Mouse (Mus musculus) frontal cortex, postnatal 36 days (tissue): ENCODE measurements around the gene Cda.

Source experiments
- DNase-seq, 2 experiments: peaks; one replicate each; pipeline ENCODE4 v3.0.0; 2022; ENCODE audit warnings: low spot score in 2 of 2

Cda gene

GRCm38 (mm10) chr4:138368498-138369260 is 887 bp upstream of the Cda start:
- DNase-seq = no peak

DNA sequence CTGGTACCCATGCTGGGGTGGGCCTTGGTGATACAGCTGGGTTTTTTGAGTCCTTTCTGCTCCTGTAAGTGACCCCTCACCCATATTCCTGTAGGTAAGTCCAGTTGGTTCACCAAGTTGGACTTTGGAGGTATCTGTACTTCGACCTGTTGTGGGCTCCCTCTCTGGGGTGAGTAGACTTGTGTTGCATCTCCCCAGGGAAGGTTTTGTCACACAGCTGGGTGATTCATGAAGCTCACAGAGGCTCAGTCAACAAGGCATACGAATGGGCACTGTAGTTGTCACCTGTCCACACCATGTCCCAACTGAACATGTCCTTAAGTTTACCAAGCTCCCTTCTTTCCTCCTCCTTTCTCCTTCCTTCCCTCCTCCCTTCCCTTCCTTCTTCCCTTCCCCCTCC is 1.2 kb downstream of the Cda start:
- DNase-seq = no peak

GRCm38 (mm10) chr4:138363511-138363910 is 4.3 kb downstream of the Cda start:
- DNase-seq = no peak

DNA sequence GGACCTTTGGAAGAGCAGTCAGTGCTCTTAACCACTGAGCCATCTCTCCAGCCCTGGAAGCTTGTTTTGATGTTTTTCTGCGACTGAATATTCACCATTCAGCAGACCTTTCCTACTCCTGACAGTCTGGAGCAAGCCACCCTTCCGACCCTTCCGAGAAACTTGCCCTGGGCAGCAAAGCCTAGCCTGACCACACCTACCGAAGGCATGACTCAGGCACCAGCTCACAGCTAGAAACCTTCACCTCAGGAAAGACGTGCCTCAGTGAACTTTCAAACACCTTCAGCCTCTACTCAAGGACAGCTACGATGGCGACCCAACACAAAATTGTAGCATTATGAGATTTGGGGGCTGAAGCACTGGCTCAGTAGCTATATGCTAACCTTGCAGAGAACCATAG is 4.9 kb downstream of the Cda start:
- no peak for DNase-seq

DNA sequence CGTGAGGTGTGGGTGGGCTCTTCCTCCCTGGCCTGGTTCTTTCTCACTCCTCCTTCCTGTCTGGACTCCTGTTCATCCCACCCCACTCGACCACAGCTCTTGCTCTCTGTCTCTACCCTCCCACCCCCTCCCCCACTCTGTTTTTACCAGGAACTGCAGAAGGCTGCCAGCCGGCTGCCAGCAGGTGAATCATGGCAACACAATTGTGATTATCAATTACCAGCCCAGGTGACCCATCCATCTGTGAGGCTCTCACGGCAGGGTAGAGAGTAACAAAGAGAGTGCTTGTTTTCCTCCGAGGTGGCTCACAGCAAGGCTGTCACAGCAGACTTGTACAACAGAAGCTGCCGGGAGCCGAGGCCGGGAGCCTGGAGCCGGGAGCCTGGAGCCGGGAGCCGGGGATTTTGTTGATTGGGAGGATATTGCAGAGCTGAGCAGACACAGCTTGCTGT is 6.4 kb downstream of the Cda start:
- DNase-seq = no peak

GRCm38 (mm10) chr4:138358176-138358575 is 9.6 kb downstream of the Cda start:
- DNase-seq = no peak

- no peak for DNase-seq
Measured at GRCm38 (mm10) chr4:138356551-138356950, 11.2 kb downstream of the Cda start.

GRCm38 (mm10) chr4:138356141-138356540 is 11.7 kb downstream of the Cda start:
- DNase-seq = no peak

DNA sequence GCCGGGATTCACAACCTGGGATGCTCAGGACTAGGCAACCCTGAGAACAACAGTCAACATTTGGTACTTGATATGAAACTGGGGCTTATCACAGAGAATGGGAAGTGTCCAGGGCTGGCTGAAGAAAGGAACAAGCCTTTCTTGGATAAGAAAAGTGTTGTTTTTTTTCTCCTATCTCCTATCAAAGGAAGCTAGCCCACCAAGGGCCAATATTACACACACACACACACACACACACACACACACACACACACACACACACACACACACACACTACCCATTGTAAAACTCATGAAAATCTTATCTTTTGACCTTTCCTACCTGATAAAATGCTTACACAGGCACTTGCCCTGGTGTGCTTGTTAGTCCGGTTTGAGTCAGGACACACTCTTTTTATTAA is 12.3 kb downstream of the Cda start:
- DNase-seq = no peak

DNA sequence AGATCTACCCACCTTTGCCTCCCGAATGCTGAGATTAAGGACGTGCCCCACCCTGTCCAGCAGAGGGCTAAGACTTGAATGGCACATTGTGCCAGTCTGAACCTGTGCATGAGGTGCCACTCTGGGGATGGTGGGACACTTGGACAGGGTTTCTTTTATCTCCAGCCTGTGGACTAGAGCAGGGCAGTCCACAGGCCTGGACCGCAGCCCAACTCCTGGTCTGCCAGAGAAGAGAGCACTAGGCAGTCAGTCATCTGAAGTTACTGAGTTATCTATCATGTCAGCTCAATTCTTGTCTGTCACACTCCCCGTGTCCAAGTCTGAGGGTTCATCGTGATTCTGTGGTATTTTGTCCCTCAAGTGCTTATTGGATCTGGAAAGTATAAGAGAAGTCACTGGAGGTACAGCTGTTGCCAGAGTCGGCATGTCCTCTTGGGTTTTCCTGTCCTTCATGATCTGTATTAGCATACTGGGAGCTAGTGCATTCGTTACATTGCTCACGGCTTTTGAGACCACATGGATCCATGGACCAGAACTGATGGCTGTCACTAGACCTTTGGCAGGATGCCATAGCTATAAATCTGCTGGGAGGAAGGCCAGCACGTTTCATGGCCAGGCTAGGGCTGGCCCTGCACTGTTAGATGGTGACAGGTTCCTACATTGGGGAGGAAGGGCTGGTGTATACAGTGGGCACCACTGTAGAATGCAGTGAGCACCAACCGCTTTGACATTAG is 14.2 kb downstream of the Cda start:
- DNase-seq = no peak

- DNase-seq = no peak
Measured at GRCm38 (mm10) chr4:138352692-138353091, 15.1 kb downstream of the Cda start.

DNA sequence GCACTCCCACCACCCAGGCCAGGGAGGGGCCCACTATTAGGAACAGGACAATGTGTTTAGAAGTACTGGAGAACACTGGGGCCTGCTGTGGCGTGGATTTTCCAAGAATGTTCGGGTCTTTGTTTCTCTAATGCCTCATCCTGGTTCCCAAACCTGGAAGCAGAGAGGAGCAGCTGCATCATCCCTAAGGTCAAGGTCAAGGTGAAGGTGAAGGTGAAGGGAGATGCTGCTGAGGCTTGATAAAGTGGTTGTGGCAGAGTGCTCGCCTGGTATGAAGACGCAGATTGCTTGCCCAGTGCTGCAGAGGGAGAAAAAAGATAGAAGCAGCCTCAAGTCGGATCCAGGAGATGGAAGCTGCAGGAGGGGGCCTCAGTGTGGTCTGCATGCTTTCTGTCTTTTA is 16.0 kb downstream of the Cda start:
- no peak for DNase-seq

GRCm38 (mm10) chr4:138348716-138349115 is 19.1 kb downstream of the Cda start:
- DNase-seq = no peak

DNA sequence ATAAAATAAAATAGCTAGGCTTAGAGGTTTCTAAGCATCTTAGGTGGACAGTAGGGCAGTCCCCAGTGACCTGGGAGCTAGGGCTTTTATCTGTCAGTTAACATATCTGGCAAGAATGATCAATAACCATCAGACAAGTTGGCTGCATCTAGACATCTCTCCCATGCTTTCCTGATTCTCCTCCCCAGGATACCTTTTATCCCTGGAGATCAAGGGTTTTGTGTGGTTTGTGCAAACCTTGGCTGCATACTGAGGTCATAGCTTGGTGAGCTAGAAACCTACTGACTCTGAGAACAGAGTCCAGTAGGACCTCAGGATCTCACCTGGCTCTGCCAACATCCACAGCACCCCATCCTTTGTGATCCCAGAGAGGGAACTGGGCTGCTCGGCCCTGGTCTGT is 20.5 kb downstream of the Cda start:
- DNase-seq = no peak

DNA sequence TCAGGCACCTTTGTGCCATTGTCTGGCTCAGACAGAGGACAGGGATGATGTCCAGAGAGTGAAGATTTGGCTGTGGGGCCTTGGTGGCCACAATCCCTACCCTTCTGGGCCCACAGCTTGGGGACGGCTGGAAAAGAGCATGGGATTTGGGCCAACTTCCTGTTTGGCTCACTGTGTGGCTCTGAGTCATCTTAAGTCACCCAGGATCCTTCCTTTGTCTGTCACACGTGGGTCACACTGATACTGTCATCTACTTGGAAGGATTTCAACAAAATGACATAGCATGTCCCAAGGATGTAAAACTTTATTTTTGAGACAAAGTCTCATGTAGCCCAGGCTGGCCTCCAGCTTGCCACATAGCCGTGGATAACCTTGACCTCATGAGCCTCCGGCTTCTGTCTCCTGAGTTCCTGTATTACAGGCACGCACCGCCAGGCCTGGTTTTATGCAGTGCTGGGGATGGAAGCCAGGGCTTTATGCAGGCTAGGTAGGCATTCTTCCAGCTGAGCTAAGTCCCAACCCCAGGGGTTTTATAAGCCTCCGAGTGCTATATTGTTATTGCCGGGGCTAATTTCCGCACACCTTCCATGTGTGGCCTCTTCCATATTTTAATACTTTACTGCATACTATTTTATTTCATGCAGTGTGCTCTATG is 22.8 kb downstream of the Cda start:
- DNase-seq = no peak

DNA sequence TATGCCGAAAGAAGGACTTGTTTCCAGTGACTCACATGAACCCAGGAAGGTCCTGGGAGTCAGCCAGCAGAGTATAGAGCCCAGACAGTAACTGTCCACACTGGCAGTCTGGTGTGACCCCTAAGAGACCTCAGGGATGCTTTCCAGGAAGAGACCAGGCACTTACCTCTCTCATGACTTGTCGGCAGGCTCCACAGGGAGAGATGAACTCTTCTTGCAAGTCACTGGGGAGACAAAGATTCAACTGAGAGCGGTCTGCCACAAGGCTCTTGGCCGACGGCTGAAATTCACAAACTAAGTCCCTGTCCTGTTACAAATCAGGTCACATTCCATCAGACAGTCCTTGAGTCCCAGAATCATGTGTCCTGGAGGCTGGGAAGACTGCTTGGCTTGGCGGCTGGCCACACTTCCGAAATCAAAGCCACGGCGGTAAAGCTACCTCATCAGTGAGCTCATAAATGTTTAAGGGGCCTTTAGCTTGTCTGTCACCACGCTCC is 24.4 kb downstream of the Cda start:
- DNase-seq = no peak

DNA sequence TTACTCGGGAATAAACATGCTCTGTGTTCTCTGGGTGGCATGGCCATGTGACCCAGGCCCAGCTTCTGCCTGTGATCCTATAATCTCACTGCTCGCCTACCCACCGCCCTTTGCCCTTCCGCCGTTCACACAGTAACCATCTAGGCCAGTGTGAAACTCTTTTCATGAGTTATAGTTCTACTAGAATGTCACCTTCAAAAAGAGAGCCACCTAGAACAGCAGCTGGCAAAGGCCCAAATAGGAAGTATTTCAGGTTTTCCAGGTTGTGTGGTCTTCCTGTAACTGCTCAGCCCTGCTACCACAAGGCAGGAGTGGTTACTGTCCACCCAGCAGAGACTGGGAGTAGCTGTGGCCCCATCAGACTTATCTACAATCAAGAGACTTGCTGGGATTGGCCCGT is 25.0 kb downstream of the Cda start:
- DNase-seq = no peak

DNA sequence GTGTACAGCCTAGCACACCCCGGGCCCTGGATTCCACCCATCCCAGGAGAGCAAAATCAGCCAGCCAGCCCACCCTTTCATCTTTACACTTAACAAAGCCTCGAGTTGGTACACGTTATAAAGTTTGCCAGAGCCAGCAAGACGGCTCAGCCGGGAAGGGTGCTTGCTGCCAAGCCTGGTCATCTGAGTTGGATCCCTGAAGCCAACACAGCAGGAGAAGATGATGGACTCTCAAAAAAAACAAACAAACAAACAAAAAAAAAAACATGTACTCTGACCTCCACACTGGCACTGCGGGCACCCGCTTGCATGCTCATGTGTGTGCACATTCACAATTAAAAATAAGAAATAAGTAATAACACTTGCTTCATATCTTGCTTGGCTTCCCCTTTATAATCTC is 25.7 kb downstream of the Cda start:
- no peak for DNase-seq

DNA sequence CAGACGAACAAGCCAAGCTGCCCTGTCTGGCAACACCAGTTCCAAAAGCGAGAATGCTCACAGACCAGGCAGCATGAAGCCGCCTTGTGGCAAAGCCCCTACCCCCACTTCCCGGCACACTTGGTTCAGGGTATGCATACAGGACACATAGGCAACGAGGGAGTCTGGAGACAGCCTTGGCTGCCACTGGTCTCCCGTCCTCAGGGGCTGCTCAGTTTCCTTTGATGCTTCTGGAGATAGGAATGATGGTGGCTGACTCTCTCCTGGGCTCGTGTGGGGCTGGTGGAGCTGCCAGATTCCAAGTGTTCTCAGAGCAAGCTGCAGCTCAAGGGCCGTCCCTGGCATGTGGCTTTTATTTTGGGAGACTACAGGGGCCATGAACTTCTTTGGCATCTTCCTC is 26.4 kb downstream of the Cda start:
- DNase-seq = no peak

DNA sequence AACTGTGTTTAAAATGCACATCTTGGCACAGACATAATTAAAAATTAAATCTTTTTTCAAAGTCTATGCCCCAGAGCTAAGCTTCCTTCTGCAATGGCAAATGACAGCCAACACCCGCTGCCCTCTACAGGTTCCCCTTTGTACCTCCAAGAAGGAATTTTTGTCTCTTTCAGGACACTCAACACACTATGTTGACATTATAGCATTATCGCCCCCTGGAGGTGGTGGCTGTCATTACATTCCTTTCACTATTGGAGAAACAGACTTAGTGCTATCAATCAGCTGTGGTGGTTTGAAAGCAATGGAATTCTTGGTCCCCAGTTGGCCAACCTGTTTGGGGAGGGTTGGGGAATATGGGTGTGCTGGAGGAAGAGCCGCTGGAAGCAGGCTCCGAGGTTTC is 27.8 kb downstream of the Cda start:
- DNase-seq = peak; percentile 51 to 58

DNA sequence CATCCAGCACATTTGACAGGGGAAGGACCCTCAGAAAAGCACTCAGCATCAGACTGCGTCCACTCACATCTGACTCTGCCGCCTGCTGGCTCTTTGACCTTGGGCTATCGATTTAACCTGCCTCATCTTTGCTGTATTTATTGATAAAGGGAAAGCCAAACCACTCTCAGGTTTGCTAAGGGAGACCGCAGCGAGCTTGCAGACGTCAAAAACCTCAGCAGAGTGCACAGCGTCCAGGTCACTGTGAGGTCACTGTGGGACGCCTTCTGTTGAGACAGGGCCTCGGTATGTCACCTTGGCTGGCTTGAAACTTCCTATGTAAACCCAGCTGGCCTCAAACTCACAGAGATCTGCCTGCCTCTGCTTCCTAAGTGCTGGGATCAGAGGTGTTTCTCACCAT is 30.5 kb downstream of the Cda start:
- DNase-seq = no peak

DNA sequence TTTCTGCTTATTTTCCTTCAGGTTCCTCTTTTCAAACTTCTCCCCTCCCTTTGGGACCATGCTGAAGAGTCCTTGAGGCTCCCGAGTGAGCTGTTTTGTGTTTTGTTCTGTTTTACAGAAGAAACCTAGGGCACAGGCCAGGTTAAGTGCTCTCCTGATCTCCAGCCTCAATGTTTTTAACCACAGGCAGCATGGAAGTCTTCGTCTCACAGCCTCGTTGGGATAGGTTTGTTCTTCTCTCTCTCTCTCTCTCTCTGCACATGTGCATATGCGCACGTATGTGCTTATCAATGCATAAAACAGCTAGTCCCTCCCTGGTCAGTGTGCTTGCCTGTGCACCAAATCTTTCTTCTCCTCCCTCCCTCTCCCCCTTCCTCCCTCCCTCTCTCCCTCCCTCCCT is 30.9 kb downstream of the Cda start:
- DNase-seq = no peak

- DNase-seq = no peak
Measured at GRCm38 (mm10) chr4:138335648-138336047, 32.1 kb downstream of the Cda start.
